In the genomic region with DNA sequence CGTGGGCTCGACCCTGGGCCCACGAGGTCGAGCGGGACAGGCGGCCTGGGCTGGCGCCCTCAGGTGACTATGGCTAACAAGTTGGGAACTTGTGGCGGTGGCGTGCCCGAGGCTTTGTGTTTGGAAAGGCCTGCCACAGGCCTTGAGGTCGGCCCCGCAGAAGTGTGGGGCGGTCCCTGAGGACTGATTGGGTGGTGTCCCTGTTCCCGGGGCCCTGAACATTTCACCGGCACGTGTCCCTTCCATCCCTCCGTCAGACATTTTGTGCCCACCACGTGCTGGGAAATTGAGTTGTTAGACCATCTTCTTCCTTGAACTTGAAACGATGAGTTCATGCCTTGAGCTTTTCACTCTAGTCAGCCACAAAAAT, we compare ENCODE assay signal across 8 mouse cellular contexts. TPM values are rescaled to one million over a fixed set of nuclear protein-coding genes. Genes with fewer than 3 reads are reported as not detected.
DNase-seq lines count a peak whose midpoint lies in the region; ATAC-seq and TF ChIP-seq lines count a peak whose summit lies in the region.

No protein-coding gene starts in this region.

- peak overlapping the region; percentile 96 for H3K4me2 ChIP-seq in heart, embryonic 15.5 days
- peak overlapping the region; percentile 80 for H3K4me2 ChIP-seq in liver, embryonic 16.5 days (ENCODE audit: low read depth, low read length)
- H3K4me2 ChIP-seq in neural tube, embryonic 14.5 days (ENCODE audit: low read depth, low read length): peak overlapping the region; percentile 89

- peak overlapping the region; percentile 94 for H3K27ac ChIP-seq in embryonic fibroblast, embryonic 13.5 days (ENCODE audit: insufficient read depth, low read length)
- H3K27ac ChIP-seq in heart, embryonic 15.5 days: peak overlapping the region; percentile 99
- peak overlapping the region; percentile 98 for H3K27ac ChIP-seq in liver, embryonic 16.5 days (ENCODE audit: low read length)
- peak overlapping the region; percentile 97 for H3K27ac ChIP-seq in neural tube, embryonic 14.5 days (ENCODE audit: low read depth, low read length)

- no peak for TF ChIP-seq CTCF in embryonic fibroblast, embryonic 13.5 days (IDR thresholded peaks at IDR 0.05; ENCODE audit: borderline replicate concordance, insufficient read depth, low read length)

- no peaks in the 10 kb centered on the region for H3K27me3 ChIP-seq in heart, embryonic 15.5 days
- H3K27me3 ChIP-seq in liver, embryonic 16.5 days (ENCODE audit: control insufficient read depth, insufficient read depth, low read depth, low read length): no peaks in the 10 kb centered on the region
- H3K27me3 ChIP-seq in neural tube, embryonic 14.5 days (ENCODE audit: control insufficient read depth, insufficient read depth, low read length): no peaks in the 10 kb centered on the region

- H3K4me3 ChIP-seq in embryonic fibroblast, embryonic 13.5 days (ENCODE audit: insufficient read depth, low read length): peak overlapping the region; percentile 57
- H3K4me3 ChIP-seq in heart, embryonic 15.5 days: peak overlapping the region; percentile 87
- peak overlapping the region; percentile 92 for H3K4me3 ChIP-seq in liver, embryonic 16.5 days (ENCODE audit: low read depth, low read length)
- peak overlapping the region; percentile 86 for H3K4me3 ChIP-seq in neural tube, embryonic 14.5 days (ENCODE audit: low read depth, low read length)

- peak overlapping the region; percentile 97 for H3K9ac ChIP-seq in heart, embryonic 15.5 days
- H3K9ac ChIP-seq in liver, embryonic 16.5 days (ENCODE audit: low read depth, low read length): peak overlapping the region; percentile 98
- H3K9ac ChIP-seq in neural tube, embryonic 14.5 days (replicated peaks; ENCODE audit: low read depth, low read length): peak overlapping the region; percentile 93

- peak; percentile 65 for TF ChIP-seq POLR2A in embryonic fibroblast, embryonic 13.5 days (IDR thresholded peaks at IDR 0.05; ENCODE audit: low read depth, low read length)

- no peaks in the 10 kb centered on the region for H3K36me3 ChIP-seq in heart, embryonic 15.5 days
- peaks cover 7% of the 10 kb centered on the region for H3K36me3 ChIP-seq in liver, embryonic 16.5 days (ENCODE audit: control insufficient read depth, insufficient read depth)
- no peaks in the 10 kb centered on the region for H3K36me3 ChIP-seq in neural tube, embryonic 14.5 days (ENCODE audit: control insufficient read depth, insufficient read depth, low read length)

- no peaks in the 10 kb centered on the region for H3K9me3 ChIP-seq in heart, embryonic 15.5 days (replicated peaks)
- no peaks in the 10 kb centered on the region for H3K9me3 ChIP-seq in liver, embryonic 16.5 days (replicated peaks; ENCODE audit: control insufficient read depth, low read length)
- no peaks in the 10 kb centered on the region for H3K9me3 ChIP-seq in neural tube, embryonic 14.5 days (ENCODE audit: control insufficient read depth, low read length)

- H3K4me1 ChIP-seq in embryonic fibroblast, embryonic 13.5 days (ENCODE audit: control insufficient read depth, insufficient read depth, low read length): peaks cover 6% of the 10 kb centered on the region
- H3K4me1 ChIP-seq in heart, embryonic 15.5 days (replicated peaks): peaks cover 53% of the 10 kb centered on the region
- H3K4me1 ChIP-seq in liver, embryonic 16.5 days (ENCODE audit: control insufficient read depth, low read depth, low read length): peaks cover 69% of the 10 kb centered on the region
- H3K4me1 ChIP-seq in neural tube, embryonic 14.5 days (ENCODE audit: control insufficient read depth, insufficient read depth, low read length): peaks cover 12% of the 10 kb centered on the region

- peak; percentile 86 for DNase-seq in A20 (ENCODE audit: low read depth, low spot score)
- DNase-seq in adrenal gland, adult 2 months: peak; percentile 86
- peak; percentile 63 for DNase-seq in kidney, postnatal 14 days
- DNase-seq in testis, postnatal 14 days (ENCODE audit: low spot score): peak; percentile 84

- under 1% methylated on average over 19 of the region's 19 CpGs for WGBS in heart, embryonic 15.5 days
- WGBS in liver, embryonic 16.5 days (ENCODE audit: insufficient replicate concordance): 0% methylated on average over 19 of the region's 19 CpGs
- under 1% methylated on average over 19 of the region's 19 CpGs for WGBS in neural tube, embryonic 14.5 days

- peak; percentile 6 for ATAC-seq in heart, embryonic 15.5 days (replicated peaks; ENCODE audit: insufficient number of reproducible peaks, insufficient read depth, low FRiP score, low read depth)
- peak; percentile 49 for ATAC-seq in liver, embryonic 16.5 days (ENCODE audit: low read depth)
- ATAC-seq in neural tube, embryonic 14.5 days (ENCODE audit: low read depth): peak; percentile 16; the same call in 1 of the 2 replicates

RNA-seq across cellular contexts. Expression of a gene that starts 1.8 kb away (rescaled TPM):
- 100 to 1,000 TPM; 103 to 121 TPM for total RNA-seq in adrenal gland, adult 2 months (2021)
- polyA plus RNA-seq in adrenal gland, adult 2 months (2012; rRNA removed): 56.8 and 73.6 TPM in 2 replicates
- 202 and 231 TPM in 2 replicates for polyA plus RNA-seq in embryonic fibroblast, embryonic 13.5 days (2011; ENCODE audit: insufficient read length, low read depth, missing spikeins)
- 140 and 162 TPM in 2 replicates for polyA plus RNA-seq in heart, embryonic 15.5 days (2015; fragmentation: Nextera tagmentation; extraction: Ambion mirVana)
- 318 and 338 TPM in 2 replicates for polyA plus RNA-seq in liver, embryonic 16.5 days (2015; fragmentation: Nextera tagmentation; extraction: Ambion mirVana)
- polyA plus RNA-seq in neural tube, embryonic 14.5 days (2014; fragmentation: Nextera tagmentation; extraction: Ambion mirVana): 50.2 and 68.5 TPM in 2 replicates

RNA-seq across cellular contexts. Expression of a gene that starts 36.6 kb away (rescaled TPM):
- total RNA-seq in adrenal gland, adult 2 months (2021): 10 to 100 TPM; 38.4 to 42.5 TPM
- 13.7 and 16.0 TPM in 2 replicates for polyA plus RNA-seq in adrenal gland, adult 2 months (2012; rRNA removed)
- polyA plus RNA-seq in embryonic fibroblast, embryonic 13.5 days (2011; ENCODE audit: insufficient read length, low read depth, missing spikeins): 89.9 and 92.1 TPM in 2 replicates
- polyA plus RNA-seq in heart, embryonic 15.5 days (2015; fragmentation: Nextera tagmentation; extraction: Ambion mirVana): 48.0 and 63.1 TPM in 2 replicates
- 40.5 and 48.3 TPM in 2 replicates for polyA plus RNA-seq in liver, embryonic 16.5 days (2015; fragmentation: Nextera tagmentation; extraction: Ambion mirVana)
- polyA plus RNA-seq in neural tube, embryonic 14.5 days (2014; fragmentation: Nextera tagmentation; extraction: Ambion mirVana): 60.4 and 65.1 TPM in 2 replicates

RNA-seq across cellular contexts. Expression of a gene that starts 39.2 kb away (rescaled TPM):
- not detected for total RNA-seq in adrenal gland, adult 2 months (2021)
- polyA plus RNA-seq in adrenal gland, adult 2 months (2012; rRNA removed): not detected in 2 replicates
- polyA plus RNA-seq in embryonic fibroblast, embryonic 13.5 days (2011; ENCODE audit: insufficient read length, low read depth, missing spikeins): not detected in 2 replicates
- 1.1 and 3.5 TPM in 2 replicates for polyA plus RNA-seq in heart, embryonic 15.5 days (2015; fragmentation: Nextera tagmentation; extraction: Ambion mirVana)
- 375 and 394 TPM in 2 replicates for polyA plus RNA-seq in liver, embryonic 16.5 days (2015; fragmentation: Nextera tagmentation; extraction: Ambion mirVana)
- polyA plus RNA-seq in neural tube, embryonic 14.5 days (2014; fragmentation: Nextera tagmentation; extraction: Ambion mirVana): 0.28 and 0.81 TPM in 2 replicates

Comparison
In these comparisons a context has a peak if more than half of its experiments do, and no peak if none do; other contexts are left out.
1. Peak in every context shown above with its lines: DNase-seq, ATAC-seq, H3K4me3 ChIP-seq and H3K27ac ChIP-seq.
2. RNA of a gene that starts 39.2 kb away (polyA plus RNA-seq): 375 to 394 TPM in liver, embryonic 16.5 days; 1.1 to 3.5 TPM in heart, embryonic 15.5 days, 0.28 to 0.81 TPM in neural tube, embryonic 14.5 days, not detected in adrenal gland, adult 2 months and not detected in embryonic fibroblast, embryonic 13.5 days; every median in the first group is over 10 times any median in the second.